Mouse (Mus musculus): Measurements from ENCODE around the gene Gstp2. TPM values are rescaled to one million over a fixed set of nuclear protein-coding genes. Genes with fewer than 3 reads are reported as not detected.

The Gstp2 gene
- 6.3 and 7.3 TPM in 2 replicates for polyA plus RNA-seq (2015; fragmentation: Nextera tagmentation; extraction: Ambion mirVana)

GRCm38 (mm10) chr19:4045966-4046865, at the start of gene Gstp2:
Gene Gstp2 (minus strand): TSS chr19:4046023.
- no peak within 1 kb of the TSS for H3K9ac ChIP-seq (replicated peaks; ENCODE audit: low read depth)
- peak; percentile 95 for ATAC-seq
- WGBS: 10% methylated on average over 16 of the region's 16 CpGs

GRCm38 (mm10) chr19:4094774-4095303, 49.0 kb upstream of the Gstp2 start:
- H3K36me3 ChIP-seq (ENCODE audit: insufficient read depth, low read length): no peaks in the 10 kb centered on the region
- H3K9me3 ChIP-seq (ENCODE audit: low read length): no peaks in the 10 kb centered on the region
- peaks cover 15% of the 10 kb centered on the region; the same call in 1 of the 2 replicates for H3K4me1 ChIP-seq (ENCODE audit: insufficient read depth, low read depth, low read length)
- TF ChIP-seq CTCF (IDR thresholded peaks at IDR 0.05) (no peak), EP300 (IDR thresholded peaks at IDR 0.05) (no peak)
- no peak overlapping the region for H3K27ac ChIP-seq (ENCODE audit: low read length)
- WGBS: 66% methylated on average over 5 of the region's 5 CpGs
- H3K27me3 ChIP-seq (replicated peaks; ENCODE audit: insufficient read depth, low read length): no peaks in the 10 kb centered on the region
- ATAC-seq (no peak), DNase-seq (ENCODE audit: low spot score) (no peak)
- no peak overlapping the region for H3K4me3 ChIP-seq (ENCODE audit: low read depth, low read length)
- no peak overlapping the region for H3K4me2 ChIP-seq (replicated peaks; ENCODE audit: low read depth, low read length)
- no peak overlapping the region for H3K9ac ChIP-seq (replicated peaks; ENCODE audit: low read depth)

More at GRCm38 (mm10) chr19:4045966-4046865, at the start of gene Gstp2:
- peak; percentile 98 for DNase-seq (ENCODE audit: low spot score)
- H3K4me3 ChIP-seq (ENCODE audit: low read depth, low read length): no peak within 1 kb of the TSS
- no peaks in the 10 kb centered on the region for H3K27me3 ChIP-seq (replicated peaks; ENCODE audit: insufficient read depth, low read length)
- peak within 1 kb of the TSS; percentile 78 for H3K27ac ChIP-seq (ENCODE audit: low read length)
- H3K4me2 ChIP-seq (replicated peaks; ENCODE audit: low read depth, low read length): 0 out of 2 replicates have a peak within 1 kb of the TSS, but pooled peaks have one; percentile 3
- TF ChIP-seq CTCF (IDR thresholded peaks at IDR 0.05): peak; percentile 82
- TF ChIP-seq EP300 (IDR thresholded peaks at IDR 0.05): peak; percentile 95
- H3K9me3 ChIP-seq (ENCODE audit: low read length): no peaks in the 10 kb centered on the region
- no peaks in the 10 kb centered on the region for H3K36me3 ChIP-seq (ENCODE audit: insufficient read depth, low read length)
- H3K4me1 ChIP-seq (ENCODE audit: insufficient read depth, low read depth, low read length): peaks cover 4% of the 10 kb centered on the region; the same call in 1 of the 2 replicates

GRCm38 (mm10) chr19:4094348-4094747, 48.5 kb upstream of the Gstp2 start:
- Histone ChIP-seq H3K9me3 (ENCODE audit: low read length) (no peaks in the 10 kb centered on the region), H3K4me2 (replicated peaks; ENCODE audit: low read depth, low read length) (no peak overlapping the region), H3K4me3 (ENCODE audit: low read depth, low read length) (no peak overlapping the region), H3K27ac (ENCODE audit: low read length) (peak overlapping the region; percentile 38; the same call in 1 of the 2 replicates), H3K36me3 (ENCODE audit: insufficient read depth, low read length) (no peaks in the 10 kb centered on the region), H3K4me1 (ENCODE audit: insufficient read depth, low read depth, low read length) (peaks cover 10% of the 10 kb centered on the region; the same call in 1 of the 2 replicates), H3K27me3 (replicated peaks; ENCODE audit: insufficient read depth, low read length) (no peaks in the 10 kb centered on the region), H3K9ac (replicated peaks; ENCODE audit: low read depth) (no peak overlapping the region)
- TF ChIP-seq EP300 (IDR thresholded peaks at IDR 0.05): no peak
- no peak for TF ChIP-seq CTCF (IDR thresholded peaks at IDR 0.05)
- DNase-seq (ENCODE audit: low spot score): no peak
- no peak for ATAC-seq
- 77% methylated on average over 3 of the region's 3 CpGs for WGBS

- Histone ChIP-seq H3K27ac (ENCODE audit: low read length) (peak overlapping the region; percentile 38; the same call in 1 of the 2 replicates), H3K9ac (replicated peaks; ENCODE audit: low read depth) (no peak overlapping the region), H3K9me3 (ENCODE audit: low read length) (no peaks in the 10 kb centered on the region), H3K4me1 (ENCODE audit: insufficient read depth, low read depth, low read length) (peaks cover 7% of the 10 kb centered on the region; the same call in 1 of the 2 replicates), H3K4me3 (ENCODE audit: low read depth, low read length) (no peak overlapping the region), H3K36me3 (ENCODE audit: insufficient read depth, low read length) (no peaks in the 10 kb centered on the region), H3K27me3 (replicated peaks; ENCODE audit: insufficient read depth, low read length) (no peaks in the 10 kb centered on the region), H3K4me2 (replicated peaks; ENCODE audit: low read depth, low read length) (no peak overlapping the region)
- peak; percentile 49 for DNase-seq (ENCODE audit: low spot score)
- no peak for ATAC-seq
- TF ChIP-seq EP300 (IDR thresholded peaks at IDR 0.05) (no peak), CTCF (IDR thresholded peaks at IDR 0.05) (no peak)
- 41% methylated on average over 7 of the region's 7 CpGs for WGBS
These were observed 47.9 kb upstream of the Gstp2 start for GRCm38 (mm10) chr19:4093772-4094171.

GRCm38 (mm10) chr19:4092750-4093149, 46.9 kb upstream of the Gstp2 start:
- 62% methylated on average over 3 of the region's 3 CpGs for WGBS
- no peak overlapping the region for H3K27ac ChIP-seq (ENCODE audit: low read length)
- ATAC-seq (no peak), DNase-seq (ENCODE audit: low spot score) (no peak)
- TF ChIP-seq CTCF (IDR thresholded peaks at IDR 0.05) (no peak), EP300 (IDR thresholded peaks at IDR 0.05) (no peak)
- no peak overlapping the region for H3K4me3 ChIP-seq (ENCODE audit: low read depth, low read length)
- no peak overlapping the region for H3K9ac ChIP-seq (replicated peaks; ENCODE audit: low read depth)
- no peaks in the 10 kb centered on the region for H3K27me3 ChIP-seq (replicated peaks; ENCODE audit: insufficient read depth, low read length)
- no peaks in the 10 kb centered on the region for H3K36me3 ChIP-seq (ENCODE audit: insufficient read depth, low read length)
- no peak overlapping the region for H3K4me2 ChIP-seq (replicated peaks; ENCODE audit: low read depth, low read length)
- H3K9me3 ChIP-seq (ENCODE audit: low read length): no peaks in the 10 kb centered on the region
- H3K4me1 ChIP-seq (ENCODE audit: insufficient read depth, low read depth, low read length): no peaks in the 10 kb centered on the region

GRCm38 (mm10) chr19:4091383-4091782, 45.6 kb upstream of the Gstp2 start:
- no peak for ATAC-seq
- Histone ChIP-seq H3K4me2 (replicated peaks; ENCODE audit: low read depth, low read length) (no peak overlapping the region), H3K4me3 (ENCODE audit: low read depth, low read length) (no peak overlapping the region), H3K36me3 (ENCODE audit: insufficient read depth, low read length) (no peaks in the 10 kb centered on the region), H3K4me1 (ENCODE audit: insufficient read depth, low read depth, low read length) (no peaks in the 10 kb centered on the region), H3K9ac (replicated peaks; ENCODE audit: low read depth) (no peak overlapping the region), H3K9me3 (ENCODE audit: low read length) (no peaks in the 10 kb centered on the region), H3K27me3 (replicated peaks; ENCODE audit: insufficient read depth, low read length) (no peaks in the 10 kb centered on the region), H3K27ac (ENCODE audit: low read length) (no peak overlapping the region)
- TF ChIP-seq EP300 (IDR thresholded peaks at IDR 0.05) (no peak), CTCF (IDR thresholded peaks at IDR 0.05) (no peak)
- WGBS: 45% methylated on average over 2 of the region's 2 CpGs
- DNase-seq (ENCODE audit: low spot score): no peak
